Mouse (Mus musculus) lung, postnatal 0 days (tissue): ENCODE results near the gene Phactr1.

ENCODE experiments used
- CTCF ChIP-seq: IDR thresholded peaks from 2 replicates; pipeline ENCODE4 v1.5.1; 2016; ENCODE audit warnings: antibody characterized with exemption, mild to moderate bottlenecking
- EP300 ChIP-seq: IDR thresholded peaks from 2 replicates; pipeline ENCODE4 v1.6.1; 2016; ENCODE audit warnings: antibody characterized with exemption, mild to moderate bottlenecking, control low read depth

DNA sequence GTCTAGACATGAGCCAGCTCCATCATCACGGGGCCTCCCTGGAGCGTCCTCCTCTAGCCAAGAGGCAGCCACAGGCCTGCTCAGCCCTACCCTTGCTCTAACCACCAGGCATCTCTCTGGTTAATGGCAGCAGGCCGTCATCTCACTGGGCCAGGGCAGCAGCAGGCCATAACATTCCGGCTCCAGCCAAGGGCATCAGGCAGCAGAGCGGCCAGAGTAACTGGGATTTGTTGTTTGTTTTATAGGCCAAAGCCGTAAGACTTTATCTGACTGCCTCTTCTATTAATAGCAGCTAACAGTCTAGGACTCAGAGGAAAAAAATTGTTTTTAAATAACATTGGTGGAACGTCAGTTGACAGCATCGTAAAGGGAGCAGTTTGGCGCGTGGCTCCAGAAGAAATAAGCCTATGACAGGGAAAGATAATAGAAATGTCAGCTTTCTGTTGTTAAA, 451.3 kb downstream of the Phactr1 start:
- TF ChIP-seq CTCF (no peak), EP300 (no peak; the same call in 1 of the 2 replicates)
